Mouse (Mus musculus) neural tube, embryonic 14.5 days (tissue): ENCODE results near the gene R3hdm4. TPM values are rescaled to one million over a fixed set of nuclear protein-coding genes. Genes with fewer than 3 reads are reported as not detected.
A peak's percentile ranks its signal among the peaks of the same experiment; 100 is the strongest.

Experiments
- ATAC-seq: fragments of 200-750 bp; cut with Nextera tagmentation; 2 replicates; pipeline ENCODE4 v1.8.0; 2017; ENCODE audit warnings: low read depth, mild to moderate bottlenecking, moderate TSS enrichment, moderate library complexity
- H3K27ac ChIP-seq: fragments of 300-500 bp; sonication (generic); 2 replicates; pipeline ENCODE4 v1.5.1; 2014; ENCODE audit warnings: low read depth, mild to moderate bottlenecking, control low read depth, low read length, moderate library complexity, mixed read lengths
- H3K27me3 ChIP-seq: fragments of 300-500 bp; sonication (generic); 2 replicates; pipeline ENCODE4 v1.6.1; 2014; ENCODE audit warnings: low read length; ENCODE audit not compliant: control insufficient read depth, insufficient read depth
- H3K36me3 ChIP-seq: fragments of 300-500 bp; sonication (generic); 2 replicates; pipeline ENCODE4 v1.6.1; 2014; ENCODE audit warnings: low read length, mixed read lengths; ENCODE audit not compliant: control insufficient read depth, insufficient read depth
- H3K4me1 ChIP-seq: fragments of 300-500 bp; sonication (generic); 2 replicates; pipeline ENCODE4 v1.6.1; 2014; ENCODE audit warnings: low read length; ENCODE audit not compliant: control insufficient read depth, insufficient read depth
- H3K4me2 ChIP-seq: fragments of 300-500 bp; sonication (generic); 2 replicates; pipeline ENCODE4 v1.6.1; 2014; ENCODE audit warnings: mild to moderate bottlenecking, low read depth, low read length, control low read depth
- H3K4me3 ChIP-seq: fragments of 300-500 bp; sonication (generic); 2 replicates; pipeline ENCODE4 v1.5.1; 2014; ENCODE audit warnings: low read depth, low read length, control low read depth, mixed read lengths
- H3K9ac ChIP-seq: fragments of 300-500 bp; sonication (generic); replicated peaks from 2 replicates; pipeline ENCODE4 v1.6.1; 2014; ENCODE audit warnings: low read depth, mild to moderate bottlenecking, control low read depth, low read length, mixed read lengths
- H3K9me3 ChIP-seq: fragments of 300-500 bp; sonication (generic); 2 replicates; pipeline ENCODE4 v1.6.1; 2016; ENCODE audit warnings: low read length; ENCODE audit not compliant: control insufficient read depth
- WGBS: fragments of 180-500 bp; shearing (Covaris S2); extraction: QIAGEN DNeasy Blood & Tissue Kit; methylation state at CpG from one replicate; pipeline ENCODE4 v1.1.7; 2014; 5-methylcytosine and 5-hydroxymethylcytosine counted together
- polyA plus RNA-seq: library from polyadenylated mRNA; unstranded; fragments of >200 nt; fragmentation: Nextera tagmentation; extraction: Ambion mirVana; gene quantifications from 2 replicates; pipeline ENCODE4 v1.2.1, GENCODE M21; 2014

The R3hdm4 gene
- polyA plus RNA-seq, 1 experiment from 2014 or later: 265 TPM

- 71% methylated on average over 4 of the region's 4 CpGs for WGBS
- H3K4me2 ChIP-seq: no peak overlapping the region
- H3K9me3 ChIP-seq: no peaks in the 10 kb centered on the region
- H3K4me1 ChIP-seq: no peaks in the 10 kb centered on the region; the same call in 1 of the 2 replicates
- no peak overlapping the region for H3K27ac ChIP-seq
- H3K36me3 ChIP-seq: no peaks in the 10 kb centered on the region
- no peak overlapping the region for H3K9ac ChIP-seq
- H3K4me3 ChIP-seq: no peak overlapping the region
- ATAC-seq: no peak
- H3K27me3 ChIP-seq: no peaks in the 10 kb centered on the region
Measured at GRCm38 (mm10) chr10:79884446-79884845, 36.6 kb downstream of the R3hdm4 start.

- no peak overlapping the region for H3K4me3 ChIP-seq
- H3K27ac ChIP-seq: no peak overlapping the region
- no peaks in the 10 kb centered on the region for H3K9me3 ChIP-seq
- no peaks in the 10 kb centered on the region; the same call in 1 of the 2 replicates for H3K4me1 ChIP-seq
- H3K27me3 ChIP-seq: no peaks in the 10 kb centered on the region
- H3K4me2 ChIP-seq: no peak overlapping the region
- no peaks in the 10 kb centered on the region for H3K36me3 ChIP-seq
- 17% methylated on average over 22 of the region's 22 CpGs for WGBS
- no peak overlapping the region for H3K9ac ChIP-seq
- no peak for ATAC-seq
Measured at GRCm38 (mm10) chr10:79883297-79884084, 37.5 kb downstream of the R3hdm4 start.

GRCm38 (mm10) chr10:79881981-79882380 is 39.0 kb downstream of the R3hdm4 start:
- ATAC-seq: no peak

GRCm38 (mm10) chr10:79880721-79881120 is 40.3 kb downstream of the R3hdm4 start:
- 18% methylated on average over 9 of the region's 9 CpGs for WGBS

More at GRCm38 (mm10) chr10:79881981-79882380, 39.0 kb downstream of the R3hdm4 start:
- Histone ChIP-seq H3K9me3 (no peaks in the 10 kb centered on the region), H3K9ac (0 out of 2 replicates have a peak overlapping the region, but pooled peaks have one; percentile 11), H3K4me2 (no peak overlapping the region; the same call in 1 of the 2 replicates), H3K27ac (no peak overlapping the region), H3K27me3 (no peaks in the 10 kb centered on the region), H3K4me1 (no peaks in the 10 kb centered on the region; the same call in 1 of the 2 replicates), H3K4me3 (no peak overlapping the region), H3K36me3 (no peaks in the 10 kb centered on the region)
- whole genome bisulfite sequencing: 6% methylated on average over 21 of the region's 22 CpGs

GRCm38 (mm10) chr10:79879527-79879926 is 41.5 kb downstream of the R3hdm4 start:
- no peak for ATAC-seq
- H3K36me3 ChIP-seq: no peaks in the 10 kb centered on the region
- WGBS: 41% methylated on average over 3 of the region's 3 CpGs

More at GRCm38 (mm10) chr10:79880721-79881120, 40.3 kb downstream of the R3hdm4 start:
- Histone ChIP-seq H3K4me2 (no peak overlapping the region), H3K9me3 (no peaks in the 10 kb centered on the region), H3K4me3 (no peak overlapping the region), H3K36me3 (no peaks in the 10 kb centered on the region), H3K9ac (no peak overlapping the region), H3K27ac (no peak overlapping the region), H3K4me1 (no peaks in the 10 kb centered on the region; the same call in 1 of the 2 replicates), H3K27me3 (no peaks in the 10 kb centered on the region)
- no peak for ATAC-seq

GRCm38 (mm10) chr10:79877757-79878156 is 43.3 kb downstream of the R3hdm4 start:
- no peaks in the 10 kb centered on the region for H3K27me3 ChIP-seq
- H3K36me3 ChIP-seq: no peaks in the 10 kb centered on the region
- no peak for ATAC-seq
- H3K27ac ChIP-seq: no peak overlapping the region
- no peaks in the 10 kb centered on the region for H3K9me3 ChIP-seq
- H3K4me2 ChIP-seq: no peak overlapping the region
- peaks cover 7% of the 10 kb centered on the region; the same call in 1 of the 2 replicates for H3K4me1 ChIP-seq
- H3K4me3 ChIP-seq: no peak overlapping the region
- H3K9ac ChIP-seq: no peak overlapping the region
- WGBS: 50% methylated on average over 12 of the region's 12 CpGs

More at GRCm38 (mm10) chr10:79879527-79879926, 41.5 kb downstream of the R3hdm4 start:
- Histone ChIP-seq H3K4me1 (peaks cover 5% of the 10 kb centered on the region; the same call in 1 of the 2 replicates), H3K27me3 (no peaks in the 10 kb centered on the region), H3K27ac (no peak overlapping the region), H3K4me3 (no peak overlapping the region), H3K9me3 (no peaks in the 10 kb centered on the region), H3K9ac (no peak overlapping the region), H3K4me2 (no peak overlapping the region)

GRCm38 (mm10) chr10:79877174-79877573 is 43.8 kb downstream of the R3hdm4 start:
- Histone ChIP-seq H3K9ac (no peak overlapping the region), H3K27me3 (no peaks in the 10 kb centered on the region), H3K4me3 (no peak overlapping the region), H3K9me3 (no peaks in the 10 kb centered on the region), H3K27ac (no peak overlapping the region), H3K4me1 (peaks cover 10% of the 10 kb centered on the region; the same call in 1 of the 2 replicates), H3K4me2 (no peak overlapping the region), H3K36me3 (no peaks in the 10 kb centered on the region)
- ATAC-seq: no peak
- 71% methylated on average over 1 of the region's 1 CpGs for WGBS

- peaks cover 24% of the 10 kb centered on the region for H3K4me1 ChIP-seq
- H3K9ac ChIP-seq: peak within 1 kb of the TSS; percentile 90
- H3K4me3 ChIP-seq: peak within 1 kb of the TSS; percentile 66
- H3K9me3 ChIP-seq: no peaks in the 10 kb centered on the region
- no peaks in the 10 kb centered on the region for H3K27me3 ChIP-seq
- peak within 1 kb of the TSS; percentile 85 for H3K4me2 ChIP-seq
- peaks cover 7% of the 10 kb centered on the region for H3K36me3 ChIP-seq
- H3K27ac ChIP-seq: peak within 1 kb of the TSS; percentile 89
- 0% methylated on average over 26 of the region's 57 CpGs for WGBS
- ATAC-seq: peak; percentile 93
Measured at GRCm38 (mm10) chr10:79874290-79874862, 46.6 kb downstream of the R3hdm4 start, which contains the start of the genes Prtn3 and Plppr3. Gene Prtn3, plus strand, starts transcription at chr10:79874476. Gene Plppr3, minus strand, starts transcription at chr10:79874634.
